Mouse (Mus musculus) liver, adult 2 months (tissue): Measurements from ENCODE around the gene Mlana. TPM values are rescaled to one million over a fixed set of nuclear protein-coding genes. Genes with fewer than 3 reads are reported as not detected.
A peak's percentile ranks its signal among the peaks of the same experiment; 100 is the strongest.

Source experiments
- DNase-seq: peaks from one replicate; pipeline ENCODE4 v3.0.0-alpha.2; 2011; ENCODE audit warnings: low read depth, low spot score; ENCODE audit errors: extremely low read depth
- H3K27ac ChIP-seq: fragments of 200-500 bp; replicated peaks from 2 replicates; pipeline ENCODE4 v1.5.1; 2012; ENCODE audit warnings: low read depth, mild to moderate bottlenecking, control low read depth, inconsistent platforms, low read length; ENCODE audit not compliant: insufficient read depth
- H3K27me3 ChIP-seq: fragments of 200-500 bp; 2 replicates; pipeline ENCODE4 v1.6.1; 2012; ENCODE audit warnings: mild to moderate bottlenecking, moderate library complexity, low read length, inconsistent platforms; ENCODE audit not compliant: control insufficient read depth, insufficient read depth
- H3K36me3 ChIP-seq: fragments of 200-500 bp; 2 replicates; pipeline ENCODE4 v1.6.1; 2012; ENCODE audit warnings: low read length, inconsistent platforms; ENCODE audit not compliant: control insufficient read depth, insufficient read depth
- H3K4me1 ChIP-seq: fragments of 200-500 bp; 2 replicates; pipeline ENCODE4 v1.6.1; 2011; ENCODE audit warnings: low read length; ENCODE audit not compliant: control insufficient read depth, insufficient read depth
- H3K4me3 ChIP-seq: fragments of 200-500 bp; 2 replicates; pipeline ENCODE4 v1.5.1; 2011; ENCODE audit warnings: low read depth, mild to moderate bottlenecking, control low read depth, low read length, moderate library complexity; ENCODE audit not compliant: insufficient read depth
- H3K79me2 ChIP-seq: fragments of 200-500 bp; 2 replicates; pipeline ENCODE4 v1.6.1; 2012; ENCODE audit warnings: inconsistent platforms, mild to moderate bottlenecking, low read length, moderate library complexity; ENCODE audit not compliant: control insufficient read depth, insufficient read depth
- H3K9ac ChIP-seq: fragments of 200-500 bp; 2 replicates; pipeline ENCODE4 v1.6.1; 2012; ENCODE audit warnings: low read depth, mild to moderate bottlenecking, control low read depth, inconsistent platforms, low read length
- CTCF ChIP-seq: fragments of 200-500 bp; IDR thresholded peaks from 2 replicates; pipeline ENCODE4 v1.5.1; 2011; ENCODE audit warnings: low read depth, low read length, control low read depth
- POLR2A ChIP-seq: fragments of 200-500 bp; IDR thresholded peaks from 2 replicates; pipeline ENCODE4 v1.6.1; 2011; ENCODE audit warnings: low read length, control low read depth; ENCODE audit not compliant: insufficient read depth; ENCODE audit errors: extremely low read depth
- WGBS: fragments of 180-500 bp; shearing (Covaris S2); methylation state at CpG from one replicate; pipeline ENCODE4 v1.1.7; 2018; 5-methylcytosine and 5-hydroxymethylcytosine counted together
- polyA plus RNA-seq: library from polyadenylated mRNA; depleted of rRNA; stranded (reverse); fragments of >200 nt; gene quantifications from 2 replicates; pipeline ENCODE4 v1.2.3, GENCODE M21; 2012
- total RNA-seq: library from RNA; depleted of rRNA; stranded (reverse); fragments of >200 nt; gene quantifications from 2 replicates; pipeline ENCODE4 v1.2.3, GENCODE M21; 2014

Gene Mlana
- total and polyA plus RNA-seq, 2 experiments, result not detected

DNA sequence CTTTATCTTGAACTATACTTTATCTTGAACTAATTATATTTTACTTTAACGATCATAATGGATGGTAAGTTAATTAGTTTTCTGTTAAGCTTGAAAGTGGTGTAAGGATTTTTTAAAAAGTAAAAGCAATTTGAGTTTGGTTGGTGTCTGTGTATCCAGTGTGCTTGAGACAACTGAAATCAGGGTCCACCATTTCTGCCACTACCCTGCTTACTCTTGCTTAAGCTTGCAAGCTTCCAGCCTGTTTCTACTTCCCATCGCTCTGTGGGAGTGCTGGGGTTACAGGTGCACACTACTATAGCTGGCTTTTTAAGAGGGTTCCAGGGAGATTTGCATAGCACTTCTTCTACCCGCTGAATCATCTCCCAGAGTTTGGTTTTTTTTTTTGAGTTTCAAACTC, 11.8 kb downstream of the Mlana start:
- no peak for TF ChIP-seq POLR2A
- TF ChIP-seq CTCF, result no peak
- Histone ChIP-seq H3K9ac (no peak overlapping the region), H3K4me3 (no peak overlapping the region), H3K27me3 (no peaks in the 10 kb centered on the region), H3K27ac (no peak overlapping the region), H3K36me3 (no peaks in the 10 kb centered on the region), H3K4me1 (no peaks in the 10 kb centered on the region), H3K79me2 (no peaks in the 10 kb centered on the region)
- WGBS, result 84% methylated on average over 3 of the region's 3 CpGs
- no peak for DNase-seq

DNA sequence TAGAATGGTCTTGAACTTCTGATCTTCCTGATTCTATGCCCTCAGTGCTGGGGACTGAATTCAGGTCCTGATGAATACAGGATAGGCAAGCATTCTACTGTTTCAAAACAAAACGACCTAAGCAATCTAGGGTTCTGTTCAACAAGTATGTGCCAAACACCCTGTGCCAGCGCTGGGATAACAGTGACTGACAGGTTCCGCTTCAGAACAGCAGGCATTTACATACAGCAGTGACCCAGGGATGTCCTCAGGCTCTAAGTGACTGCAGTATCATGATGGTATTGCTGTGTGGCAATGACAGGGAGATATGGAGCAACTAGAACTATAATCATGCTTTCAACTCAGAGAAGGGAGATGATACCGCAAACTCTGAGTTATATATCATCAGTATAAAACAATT, 15.8 kb downstream of the Mlana start:
- Histone ChIP-seq H3K79me2 (no peaks in the 10 kb centered on the region), H3K36me3 (peaks cover 21% of the 10 kb centered on the region), H3K4me1 (no peaks in the 10 kb centered on the region), H3K9ac (no peak overlapping the region), H3K27me3 (no peaks in the 10 kb centered on the region), H3K4me3 (no peak overlapping the region), H3K27ac (no peak overlapping the region)
- TF ChIP-seq CTCF, result no peak
- no peak for TF ChIP-seq POLR2A
- WGBS, result 87% methylated on average over 4 of the region's 4 CpGs
- no peak for DNase-seq

DNA sequence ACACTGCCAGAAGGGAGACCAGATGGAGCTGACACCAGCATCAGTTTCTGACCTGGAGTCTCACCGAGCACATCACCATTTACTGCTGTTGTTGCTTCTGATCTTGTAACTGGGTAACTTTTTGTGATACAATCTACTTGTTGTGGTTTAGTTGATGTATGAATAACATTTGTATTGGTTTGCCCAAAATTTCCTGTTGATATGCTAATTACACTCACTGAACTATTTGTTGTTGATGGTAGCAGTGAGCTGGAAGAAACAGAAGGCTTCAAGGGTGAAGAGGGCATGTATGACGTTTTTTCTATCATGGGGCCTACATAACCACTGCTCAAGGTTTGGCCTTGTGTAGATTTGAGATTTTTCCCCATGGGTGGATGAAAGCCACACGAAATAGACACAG, 20.2 kb downstream of the Mlana start:
- H3K4me1 ChIP-seq, result no peaks in the 10 kb centered on the region
- no peak for TF ChIP-seq CTCF
- TF ChIP-seq POLR2A, result no peak
- H3K4me3 ChIP-seq, result no peak overlapping the region
- H3K27me3 ChIP-seq, result no peaks in the 10 kb centered on the region
- H3K79me2 ChIP-seq, result no peaks in the 10 kb centered on the region
- DNase-seq, result no peak
- no peak overlapping the region for H3K9ac ChIP-seq
- H3K36me3 ChIP-seq, result peaks cover 39% of the 10 kb centered on the region
- WGBS, result 90% methylated on average over 3 of the region's 3 CpGs
- H3K27ac ChIP-seq, result no peak overlapping the region

DNA sequence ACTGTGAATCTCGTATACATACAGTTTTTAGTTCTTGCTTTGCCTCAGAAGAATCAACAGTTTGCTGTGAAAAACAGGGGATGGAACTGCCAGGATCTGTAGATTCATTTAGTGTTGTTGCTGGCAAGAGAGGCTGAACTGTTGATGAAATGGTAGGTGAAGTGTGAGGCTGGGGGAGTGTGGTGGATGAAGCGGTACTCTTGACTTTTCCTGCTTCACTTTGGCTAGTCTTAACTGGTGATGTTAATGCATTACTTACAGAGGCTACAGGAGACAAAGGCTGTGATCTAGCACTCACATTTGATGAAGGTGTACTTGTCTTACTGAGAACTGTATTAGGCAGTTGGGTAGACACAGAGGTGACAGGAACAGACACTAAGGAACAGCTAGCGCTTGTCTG, 20.9 kb downstream of the Mlana start:
- TF ChIP-seq CTCF, result no peak
- no peak for TF ChIP-seq POLR2A
- Histone ChIP-seq H3K36me3 (peaks cover 41% of the 10 kb centered on the region), H3K27me3 (no peaks in the 10 kb centered on the region), H3K4me3 (no peak overlapping the region), H3K9ac (no peak overlapping the region), H3K4me1 (no peaks in the 10 kb centered on the region), H3K27ac (no peak overlapping the region), H3K79me2 (no peaks in the 10 kb centered on the region)
- DNase-seq, result no peak
- 98% methylated on average over 3 of the region's 3 CpGs for WGBS

DNA sequence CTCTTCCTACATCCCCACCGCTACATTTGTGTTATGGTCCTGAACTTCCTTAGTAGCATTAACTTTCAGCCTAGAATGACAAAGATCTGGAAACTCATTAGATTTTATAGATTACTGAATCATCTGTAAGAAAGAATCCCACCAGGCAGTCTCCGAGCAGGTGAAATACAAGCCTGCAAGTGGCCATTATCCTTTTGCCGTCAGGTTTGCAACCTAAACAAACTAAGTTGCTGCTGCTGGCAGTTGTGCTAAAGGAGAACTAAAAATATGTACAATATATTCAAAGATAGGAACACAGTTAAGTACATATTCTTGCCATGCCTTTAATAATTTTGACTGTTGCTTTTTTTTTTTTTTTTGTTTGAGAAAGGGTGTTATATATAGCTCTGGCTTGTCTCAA, 37.8 kb downstream of the Mlana start:
- no peak overlapping the region for H3K4me3 ChIP-seq
- peaks cover 5% of the 10 kb centered on the region; the same call in 1 of the 2 replicates for H3K36me3 ChIP-seq
- TF ChIP-seq CTCF (no peak), POLR2A (no peak)
- H3K9ac ChIP-seq, result no peak overlapping the region
- no peaks in the 10 kb centered on the region; the same call in 1 of the 2 replicates for H3K4me1 ChIP-seq
- 91% methylated on average over 3 of the region's 3 CpGs for WGBS
- H3K27ac ChIP-seq, result no peak overlapping the region
- H3K79me2 ChIP-seq, result peaks cover 4% of the 10 kb centered on the region; the same call in 1 of the 2 replicates
- no peaks in the 10 kb centered on the region for H3K27me3 ChIP-seq
- no peak for DNase-seq

DNA sequence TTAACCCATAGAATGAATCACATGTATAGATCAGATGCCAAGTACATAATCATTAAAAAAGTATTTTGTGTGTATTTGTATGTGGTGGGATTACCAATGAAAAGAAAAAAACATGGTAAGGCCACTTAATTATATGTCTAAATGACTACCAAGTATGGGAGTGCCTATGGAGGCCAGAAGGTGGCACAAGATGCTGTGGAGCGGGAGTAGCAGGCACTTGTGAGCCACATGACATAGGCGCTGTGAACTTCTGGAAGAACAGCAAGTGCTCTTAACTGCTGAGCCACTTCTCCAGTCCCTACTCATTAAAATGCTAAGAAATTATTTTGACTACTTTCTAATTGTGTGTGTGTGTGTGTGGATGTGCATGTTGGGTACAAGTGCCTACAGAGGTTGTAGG, 42.0 kb downstream of the Mlana start:
- DNase-seq, result peak; percentile 58
- TF ChIP-seq POLR2A (no peak), CTCF (peak; percentile 29; the same call in 1 of the 2 replicates)
- Histone ChIP-seq H3K36me3 (peaks cover 2% of the 10 kb centered on the region; the same call in 1 of the 2 replicates), H3K9ac (no peak overlapping the region), H3K27me3 (no peaks in the 10 kb centered on the region), H3K4me3 (no peak overlapping the region), H3K4me1 (peaks cover 4% of the 10 kb centered on the region; the same call in 1 of the 2 replicates), H3K79me2 (peaks cover 4% of the 10 kb centered on the region; the same call in 1 of the 2 replicates), H3K27ac (no peak overlapping the region)
- WGBS, result 90% methylated on average over 2 of the region's 2 CpGs

DNA sequence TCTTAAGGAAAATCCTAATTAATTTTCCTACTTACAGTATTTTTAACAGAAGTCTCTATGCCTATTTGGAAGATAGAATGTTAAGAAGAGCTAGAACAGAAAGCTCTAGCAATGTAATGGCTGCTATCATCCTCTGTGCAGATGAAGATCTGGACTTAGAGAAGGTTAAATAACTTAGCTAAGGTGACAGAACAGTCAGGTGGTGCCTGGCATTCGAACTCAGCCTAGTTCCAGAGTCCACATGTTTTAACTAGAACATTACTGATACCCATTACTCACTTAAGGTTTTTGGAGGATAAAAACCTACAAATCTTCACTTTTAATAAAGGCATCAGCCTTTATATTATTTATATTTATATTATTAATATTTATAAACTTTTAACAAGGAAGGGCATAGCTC, 43.0 kb downstream of the Mlana start:
- H3K4me3 ChIP-seq, result no peak overlapping the region
- no peak overlapping the region for H3K27ac ChIP-seq
- peaks cover 4% of the 10 kb centered on the region; the same call in 1 of the 2 replicates for H3K79me2 ChIP-seq
- H3K9ac ChIP-seq, result no peak overlapping the region
- no peaks in the 10 kb centered on the region for H3K36me3 ChIP-seq
- WGBS, result 35% methylated on average over 1 of the region's 1 CpGs
- H3K27me3 ChIP-seq, result no peaks in the 10 kb centered on the region
- peaks cover 4% of the 10 kb centered on the region; the same call in 1 of the 2 replicates for H3K4me1 ChIP-seq
- no peak for TF ChIP-seq POLR2A
- no peak for TF ChIP-seq CTCF
- peak; percentile 90 for DNase-seq
